Mouse (Mus musculus): ENCODE data around the gene Gpatch8. TPM values are rescaled to one million over a fixed set of nuclear protein-coding genes. Genes with fewer than 3 reads are reported as not detected.
"Not testable (repeated sequence)": the region's sequence is repeated elsewhere in the genome, so short reads cannot be mapped to it uniquely, and the experiment has no call there.

The Gpatch8 gene
- total RNA-seq, 2 experiments from 2014 or later: 51.4 to 54.4 TPM

DNA sequence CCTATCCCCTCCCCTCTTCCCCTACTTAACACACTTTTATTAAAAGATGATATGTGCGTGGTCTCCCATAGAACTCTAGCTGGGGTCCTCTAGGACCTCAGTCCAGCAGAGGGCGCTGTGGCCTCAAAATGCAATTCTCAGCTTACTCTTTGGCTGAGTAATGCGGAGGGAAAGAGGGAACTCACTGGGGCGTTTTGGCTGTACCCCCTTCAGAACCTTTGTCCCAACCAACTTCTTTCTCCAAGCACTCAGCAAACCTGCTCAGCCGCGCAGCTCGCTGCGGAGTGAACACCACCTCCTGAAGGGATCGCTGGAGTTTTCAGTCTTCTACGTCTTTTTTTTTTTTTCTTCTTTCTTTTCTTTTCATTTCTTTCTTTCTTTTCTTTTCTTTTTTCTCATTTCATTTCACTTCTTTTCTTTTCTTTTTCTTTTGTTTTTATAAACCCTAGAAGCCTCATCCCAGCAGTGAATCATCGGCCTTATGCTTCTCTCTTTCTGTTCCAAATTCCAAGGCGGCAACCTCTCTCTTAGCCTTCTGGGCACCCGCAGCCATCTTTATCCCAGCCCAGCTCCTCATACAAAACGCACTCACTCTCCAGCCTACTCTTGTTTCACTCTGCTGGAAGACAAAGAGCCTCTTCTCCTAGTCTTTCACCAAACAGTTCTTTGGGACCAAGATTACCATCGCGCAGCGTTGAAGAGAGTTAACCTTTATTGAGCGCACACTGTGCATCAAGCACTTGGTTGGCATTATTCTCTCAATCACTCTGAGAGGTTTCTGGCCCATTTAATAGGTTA is 16.9 kb upstream of the Gpatch8 start:
- peak; percentile 76 to 84 for DNase-seq (ENCODE audit: low spot score in 2 of 2)

DNA sequence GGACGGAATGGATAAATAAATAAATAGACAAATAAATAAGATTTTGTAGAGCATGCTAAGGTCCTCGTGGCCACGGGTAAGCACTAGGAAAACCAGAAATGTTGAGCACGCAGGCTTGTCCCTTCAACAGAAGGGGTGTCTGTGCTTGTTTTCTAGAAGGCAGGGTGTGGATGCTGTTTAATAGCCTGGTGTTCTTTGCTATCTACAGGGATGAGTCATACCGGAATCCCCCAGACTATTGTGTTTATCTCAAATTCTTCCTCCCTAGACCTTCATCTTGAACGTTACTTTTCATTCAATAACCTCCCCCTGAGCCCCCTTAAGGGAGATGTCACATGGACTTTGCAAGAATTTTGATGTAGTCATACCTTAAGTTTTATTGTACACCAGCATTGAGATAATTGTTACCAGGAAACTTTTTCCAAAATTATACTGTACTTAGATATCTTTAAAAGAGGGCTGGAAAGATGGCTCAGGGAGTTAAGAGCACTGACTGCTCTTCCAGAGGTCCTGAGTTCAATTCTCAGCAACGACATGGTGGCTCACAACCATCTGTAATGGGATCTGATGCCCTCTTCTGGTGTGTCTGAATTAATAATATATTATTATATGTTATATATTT is 12.7 kb upstream of the Gpatch8 start:
- DNase-seq (ENCODE audit: low spot score in 2 of 2): no peak

DNA sequence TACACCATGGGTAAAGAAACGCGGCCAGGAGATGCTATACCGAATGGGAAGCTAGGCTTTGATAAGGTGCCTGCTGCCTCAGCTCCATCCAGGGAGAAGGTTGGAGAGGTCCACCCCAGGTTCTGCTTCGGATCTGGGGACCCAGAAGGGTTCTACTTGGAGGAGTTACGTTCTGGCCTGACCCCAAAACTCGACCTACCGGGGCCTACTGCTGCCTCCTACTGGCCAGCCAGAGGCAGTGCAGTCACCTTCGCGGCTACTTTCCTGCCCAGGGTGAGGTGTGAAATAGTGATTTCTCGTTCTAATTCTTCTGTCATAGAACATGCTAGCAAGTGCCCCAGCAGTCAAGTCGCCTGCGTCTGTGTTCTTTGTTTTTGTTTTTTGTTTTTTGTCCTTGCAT is 12.0 kb upstream of the Gpatch8 start:
- no peak for DNase-seq (ENCODE audit: low spot score in 2 of 2)

DNA sequence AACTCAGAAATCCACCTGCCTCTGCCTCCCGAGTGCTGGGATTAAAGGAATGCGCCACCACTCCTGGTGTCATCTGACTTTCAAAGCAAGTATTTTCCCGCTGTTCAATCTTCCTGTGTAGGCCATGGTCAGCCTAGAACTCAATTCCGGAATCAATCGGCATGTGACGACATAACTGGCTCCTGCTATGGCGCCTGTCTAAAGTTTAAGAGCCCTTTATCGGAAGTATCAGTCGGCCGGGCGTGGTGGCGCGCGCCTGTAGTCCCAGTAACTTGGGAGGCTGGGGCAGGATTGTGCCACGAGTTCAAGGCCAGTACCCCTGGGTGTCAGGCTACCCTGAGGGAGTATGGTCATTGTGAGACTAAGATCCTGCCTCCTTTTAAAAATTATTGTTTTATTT is 11.5 kb upstream of the Gpatch8 start:
- DNase-seq (ENCODE audit: low spot score in 2 of 2): no peak

DNA sequence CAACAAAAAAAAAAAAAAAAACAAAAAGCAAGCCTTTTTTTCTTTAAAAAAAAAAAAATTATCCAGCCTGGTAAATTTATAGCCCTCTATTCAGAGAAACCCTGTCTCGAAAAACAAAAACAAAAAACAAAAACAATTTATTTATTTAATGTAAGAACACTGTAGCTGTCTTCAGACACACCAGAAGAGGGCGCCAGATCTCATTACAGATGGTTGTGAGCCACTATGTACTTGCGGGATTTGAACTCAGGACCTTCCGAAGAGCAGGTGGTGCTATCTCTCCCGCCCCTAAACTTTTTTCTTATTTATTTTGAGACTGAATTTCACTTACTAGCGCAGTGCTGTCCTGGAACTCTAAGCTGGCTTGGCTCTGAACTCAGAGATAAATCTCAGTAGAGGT is 11.0 kb upstream of the Gpatch8 start:
- no peak for DNase-seq (ENCODE audit: low spot score in 2 of 2)

DNA sequence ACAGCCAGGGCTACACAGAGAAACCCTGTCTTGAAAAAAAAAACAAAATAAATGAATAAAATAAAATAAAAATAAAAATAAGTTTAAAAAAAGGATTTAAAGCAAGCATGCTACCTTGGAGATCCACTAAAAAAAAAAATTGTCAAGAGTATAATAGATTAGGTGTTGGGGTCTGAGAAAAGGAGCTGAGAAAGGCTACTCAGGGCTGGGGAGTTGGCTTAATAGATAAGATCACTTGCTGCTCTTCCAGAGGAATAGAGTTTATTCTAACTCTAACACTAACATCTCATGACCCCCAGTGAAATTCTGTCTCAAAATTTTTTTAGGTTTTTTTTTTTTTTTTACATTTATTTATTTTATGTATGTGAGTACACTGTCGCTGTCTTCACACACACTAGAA is 10.1 kb upstream of the Gpatch8 start:
- DNase-seq (ENCODE audit: low spot score in 2 of 2): no peak

DNA sequence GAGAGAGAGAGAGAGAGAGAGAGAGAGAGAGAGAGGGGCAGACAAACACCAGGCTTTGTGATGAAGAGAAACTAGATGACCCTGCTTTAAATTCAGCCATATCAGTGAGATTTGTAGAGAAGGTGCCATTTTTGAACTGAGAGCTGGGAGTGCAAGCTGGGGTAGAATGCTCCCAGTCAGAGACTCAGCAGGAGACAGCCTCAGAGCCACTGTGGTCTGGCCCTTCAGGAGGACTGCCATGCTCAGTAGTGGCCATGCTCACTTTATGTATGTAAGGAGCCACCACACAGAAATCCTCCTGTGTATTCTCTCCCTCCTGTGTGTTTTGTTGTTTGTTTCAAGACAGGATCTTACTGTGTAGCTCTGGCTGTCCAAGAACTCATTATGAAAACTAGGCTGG is 9.5 kb upstream of the Gpatch8 start:
- DNase-seq (ENCODE audit: low spot score in 2 of 2): no peak

DNA sequence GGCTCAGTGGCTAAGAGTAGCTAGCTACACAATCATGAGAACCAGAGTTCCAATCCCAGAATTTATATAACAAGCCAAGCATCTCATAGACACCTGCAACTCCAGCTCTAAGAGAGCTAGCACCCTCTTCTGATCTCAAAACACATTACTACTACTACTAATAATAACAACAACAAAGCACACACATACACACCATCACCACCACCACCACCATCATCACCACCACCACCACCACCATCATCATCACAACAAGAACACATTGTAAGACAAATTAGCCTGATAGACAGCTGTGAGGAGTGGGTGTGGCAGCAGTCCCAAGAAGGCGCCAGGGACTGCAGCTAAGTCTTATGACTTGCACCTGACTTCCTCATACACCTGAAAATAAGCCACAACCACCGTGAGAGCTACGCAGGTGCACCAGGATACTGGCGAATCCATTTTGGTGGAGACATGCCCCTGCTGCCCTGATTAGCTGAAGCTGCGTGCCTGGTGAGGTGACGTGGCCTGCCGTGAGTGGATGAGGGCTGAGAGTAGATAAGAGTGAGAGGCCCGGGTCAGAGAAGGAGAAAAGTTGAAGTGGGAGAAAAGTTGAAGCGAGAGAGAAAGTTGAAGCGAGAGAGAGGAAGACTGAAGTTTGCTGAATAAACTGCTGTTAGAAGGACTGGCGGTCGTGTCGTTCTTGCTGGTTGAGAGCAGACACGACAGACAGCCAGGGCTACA is 8.9 kb upstream of the Gpatch8 start:
- DNase-seq (ENCODE audit: low spot score in 2 of 2): not testable (repeated sequence)

DNA sequence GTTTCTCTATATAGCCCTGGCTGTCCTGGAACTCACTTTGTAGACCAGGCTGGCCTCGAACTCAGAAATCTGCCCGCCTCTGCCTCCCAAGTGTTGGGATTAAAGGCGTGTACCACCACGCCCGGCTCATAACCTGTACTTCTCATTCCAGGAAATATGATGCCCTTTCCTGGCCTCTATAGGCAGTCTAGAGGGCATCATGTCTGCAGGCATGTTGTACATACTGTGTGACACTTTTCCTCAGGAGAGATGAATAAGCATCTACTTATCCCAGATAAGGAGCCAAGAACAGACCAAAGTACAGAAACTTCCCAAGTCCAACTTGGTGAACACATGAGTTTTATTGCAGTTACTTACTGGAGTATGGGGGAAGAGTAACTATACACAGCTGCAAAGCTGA is 2.5 kb upstream of the Gpatch8 start:
- DNase-seq (ENCODE audit: low spot score in 2 of 2): no peak

DNA sequence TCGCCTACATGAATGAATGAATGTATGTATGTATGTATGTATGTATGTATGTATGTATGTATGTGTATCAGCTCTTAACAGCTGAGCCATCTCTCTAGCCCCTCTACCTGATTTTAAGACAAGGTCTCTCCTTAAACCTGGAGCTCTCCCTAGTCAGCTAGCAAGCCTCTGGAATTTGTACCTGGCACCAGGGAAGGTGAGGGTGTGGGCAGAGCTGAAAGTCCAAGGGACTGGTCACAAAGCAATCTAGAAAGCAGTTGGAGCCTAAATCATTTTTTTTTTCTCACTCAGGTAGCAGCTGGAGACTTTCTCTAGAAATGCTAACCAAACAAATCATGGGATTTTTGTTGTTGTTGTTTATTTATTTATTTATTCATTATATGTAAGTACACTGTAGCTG is 1.2 kb upstream of the Gpatch8 start:
- DNase-seq (ENCODE audit: low spot score in 2 of 2): no peak

DNA sequence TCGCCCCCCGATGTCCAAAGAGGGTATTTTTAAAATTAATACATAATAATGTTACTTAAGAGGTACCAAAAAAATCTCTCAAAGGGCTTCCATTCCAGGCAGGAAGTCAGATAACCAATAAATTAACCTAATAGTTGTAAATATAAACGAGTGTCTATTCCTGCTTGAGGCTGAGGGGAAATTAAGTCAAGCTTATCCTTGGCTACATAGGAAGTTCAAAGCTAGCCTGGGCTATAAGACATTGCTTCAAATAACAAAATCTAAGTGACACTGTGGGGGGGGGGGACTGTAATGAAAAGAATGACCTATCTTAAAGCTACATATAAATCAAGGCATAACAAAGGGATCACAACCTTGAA is 503 bp upstream of the Gpatch8 start:
- DNase-seq (ENCODE audit: low spot score in 2 of 2): no peak

DNA sequence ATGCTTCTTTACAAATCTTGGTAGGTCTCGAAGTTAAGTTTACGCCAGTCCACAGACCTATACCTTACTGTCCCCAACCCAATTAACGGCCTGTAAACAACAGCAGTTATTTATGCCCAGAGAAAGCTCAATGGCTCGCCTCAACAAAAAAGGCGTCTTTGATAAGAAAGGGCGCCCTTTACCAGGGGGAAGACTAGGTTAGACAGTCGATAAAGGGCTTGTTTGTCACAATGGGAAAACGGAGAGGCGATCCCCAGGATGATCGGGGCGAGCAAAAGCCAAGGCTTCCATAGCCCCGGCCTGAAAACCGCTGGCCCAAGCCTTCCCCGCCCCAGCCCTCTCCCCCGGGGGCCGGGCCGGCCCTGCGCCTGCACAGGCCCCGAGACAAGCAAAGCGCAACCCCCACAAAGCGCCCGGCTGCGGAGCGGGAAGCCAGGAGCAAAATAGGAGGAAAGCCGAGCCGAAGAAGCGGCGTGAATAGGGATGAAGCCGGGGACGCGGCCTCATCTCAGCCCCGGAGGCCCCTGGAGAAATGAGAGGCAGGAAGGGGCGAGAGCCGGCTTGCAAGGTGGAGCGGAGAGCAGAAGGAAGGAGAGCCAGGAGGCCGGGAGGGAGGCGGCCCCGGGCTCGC is 677 bp downstream of the Gpatch8 start:
- DNase-seq (ENCODE audit: low spot score in 2 of 2): no peak

DNA sequence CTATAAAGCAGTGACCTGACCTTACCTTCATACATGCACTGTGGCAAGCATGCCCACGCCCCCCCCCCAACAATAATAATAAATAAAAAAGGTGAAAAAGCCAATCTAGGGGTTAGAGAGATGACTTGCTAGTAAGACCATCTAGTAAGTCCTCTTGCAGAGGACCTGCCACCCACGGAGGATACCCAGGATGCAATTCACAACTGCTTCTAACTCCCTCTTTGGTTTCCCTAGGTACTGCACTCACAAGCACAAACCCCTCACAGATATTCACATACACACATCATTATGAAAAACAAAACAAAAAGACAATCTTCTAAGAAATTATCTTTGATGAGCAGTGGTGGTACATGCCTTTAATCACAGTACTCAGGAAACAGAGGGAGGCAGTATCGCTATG is 4.1 kb downstream of the Gpatch8 start:
- DNase-seq (ENCODE audit: low spot score in 2 of 2): no peak

DNA sequence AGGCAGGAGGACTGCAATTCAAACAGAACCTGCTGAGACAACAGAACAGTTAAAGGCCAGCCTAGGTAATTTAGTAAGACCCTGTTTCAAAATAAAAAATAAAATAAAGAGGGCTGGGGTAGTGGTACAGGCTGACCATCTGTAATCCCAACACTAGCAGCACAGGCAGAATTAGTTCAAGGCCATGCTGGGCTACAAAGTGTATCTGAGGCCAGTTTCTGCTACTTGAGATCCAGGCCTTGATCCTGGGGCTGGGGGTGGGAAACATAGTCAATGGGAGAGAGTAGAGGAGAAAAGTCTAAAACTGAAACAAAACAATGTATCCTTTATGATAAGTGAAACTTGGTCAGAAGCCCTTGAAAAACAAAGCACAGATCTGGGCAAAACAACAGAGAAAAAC is 5.0 kb downstream of the Gpatch8 start:
- DNase-seq (ENCODE audit: low spot score in 2 of 2): no peak

DNA sequence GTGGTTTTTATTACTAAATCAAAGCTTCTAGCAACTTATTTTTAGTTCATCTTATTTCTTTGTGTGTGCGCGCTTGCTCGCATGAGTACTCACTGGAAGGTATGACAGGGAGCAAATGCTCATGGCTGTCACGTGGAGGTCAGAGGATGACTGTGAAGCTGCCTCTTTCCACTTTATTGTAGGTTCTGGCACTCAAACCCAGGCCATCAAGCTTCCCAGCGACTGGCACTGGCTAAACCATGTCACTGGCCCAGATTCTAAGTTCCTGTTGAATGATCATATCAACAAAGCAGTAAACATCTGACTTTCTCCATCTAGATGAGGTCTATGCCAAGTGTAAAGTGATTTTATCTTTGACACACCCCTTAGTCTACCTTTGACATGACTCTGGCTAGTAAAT is 14.7 kb downstream of the Gpatch8 start:
- no peak for DNase-seq (ENCODE audit: low spot score in 2 of 2)

DNA sequence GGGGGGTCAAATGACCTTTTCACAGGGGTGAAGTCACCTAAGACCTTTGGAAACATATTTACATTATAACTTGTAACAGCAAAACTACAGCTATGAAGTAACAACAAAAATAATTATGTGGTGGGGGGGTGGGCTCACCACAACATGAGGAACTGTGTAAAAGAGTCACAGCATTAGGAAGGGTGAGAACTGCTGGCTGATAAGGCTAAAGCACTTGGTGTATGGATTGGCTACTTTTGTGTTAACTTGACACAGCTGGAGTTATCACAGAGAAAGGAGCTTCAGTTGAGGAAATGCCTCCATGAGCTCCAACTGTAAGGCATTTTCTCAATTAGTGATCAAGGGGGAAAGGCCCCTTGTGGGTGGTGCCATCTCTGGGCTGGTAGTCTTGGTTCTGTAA is 15.9 kb downstream of the Gpatch8 start:
- DNase-seq (ENCODE audit: low spot score in 2 of 2): not testable (repeated sequence)

DNA sequence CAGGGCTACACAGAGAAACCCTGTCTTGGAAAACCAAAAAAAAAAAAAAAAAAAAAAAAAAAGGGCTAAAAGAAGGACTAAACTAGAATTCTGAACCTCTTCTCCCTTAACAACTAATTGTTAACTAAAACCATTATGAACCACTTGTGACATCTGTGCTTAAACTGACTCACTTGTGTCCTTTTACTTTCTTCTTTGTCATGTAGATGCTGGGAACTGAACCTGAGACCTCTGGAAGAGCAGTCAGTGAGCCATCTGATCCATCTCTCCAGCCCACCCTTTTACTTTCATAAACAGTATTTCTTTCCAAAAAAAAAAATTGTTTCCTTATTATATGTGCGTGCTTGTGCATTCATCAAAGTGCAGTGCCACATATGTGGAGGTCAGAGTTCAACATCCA is 16.5 kb downstream of the Gpatch8 start:
- no peak for DNase-seq (ENCODE audit: low spot score in 2 of 2)

DNA sequence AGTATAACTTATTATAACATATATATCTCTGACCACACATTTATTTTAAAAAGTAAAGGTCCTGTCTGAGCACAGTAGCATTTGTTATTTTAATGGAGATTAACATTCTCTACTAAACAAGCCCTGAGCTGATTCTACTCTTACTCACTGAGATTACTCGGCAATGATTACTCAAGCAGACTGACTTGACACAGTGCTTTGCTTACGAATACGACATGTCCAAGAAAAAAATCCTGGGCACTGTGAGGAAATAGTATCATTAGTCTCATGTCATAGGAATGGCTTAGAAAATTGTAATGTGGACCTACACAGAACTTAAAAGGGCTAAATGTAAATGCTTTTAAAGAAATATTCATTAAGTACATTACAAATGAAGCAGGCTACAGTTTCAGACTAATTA is 20.0 kb downstream of the Gpatch8 start:
- no peak for DNase-seq (ENCODE audit: low spot score in 2 of 2)

DNA sequence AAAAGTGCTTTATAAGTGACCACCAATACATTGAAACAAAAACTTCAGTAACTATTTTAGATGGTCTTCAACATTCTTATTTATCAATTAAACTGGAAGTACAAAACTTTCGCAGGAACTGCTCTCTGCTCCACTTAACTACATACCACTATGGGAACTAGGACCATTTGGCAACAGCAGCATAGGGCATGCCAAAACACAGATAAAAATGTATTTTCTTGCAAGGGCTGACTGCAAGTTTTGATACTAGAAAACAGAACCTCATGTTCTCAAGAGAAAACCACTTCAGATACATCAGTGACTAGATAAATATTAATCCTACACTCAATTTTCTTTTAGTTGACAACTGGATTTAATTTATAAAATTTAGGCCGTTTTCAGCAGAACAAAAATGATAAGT is 22.1 kb downstream of the Gpatch8 start:
- no peak for DNase-seq (ENCODE audit: low spot score in 2 of 2)

DNA sequence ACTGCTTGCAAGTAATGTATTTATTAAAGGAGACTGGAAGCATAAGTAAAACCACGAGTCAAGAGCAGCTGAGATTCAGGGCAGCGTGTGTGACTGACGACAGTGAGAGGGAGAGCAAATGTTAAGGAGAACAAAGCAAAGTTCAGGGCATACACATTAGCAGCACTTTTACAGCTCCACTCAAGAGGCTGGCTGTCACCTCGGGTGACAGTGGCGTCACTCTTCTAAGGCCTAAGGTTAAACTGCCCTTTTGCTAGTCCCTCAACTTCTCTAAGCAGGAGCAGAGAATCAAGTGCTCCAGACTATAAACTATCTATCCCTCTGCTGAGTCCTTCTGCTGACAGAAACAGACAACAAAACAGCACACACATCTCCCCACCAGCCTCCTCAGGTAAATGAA is 24.8 kb downstream of the Gpatch8 start:
- no peak for DNase-seq (ENCODE audit: low spot score in 2 of 2)

DNA sequence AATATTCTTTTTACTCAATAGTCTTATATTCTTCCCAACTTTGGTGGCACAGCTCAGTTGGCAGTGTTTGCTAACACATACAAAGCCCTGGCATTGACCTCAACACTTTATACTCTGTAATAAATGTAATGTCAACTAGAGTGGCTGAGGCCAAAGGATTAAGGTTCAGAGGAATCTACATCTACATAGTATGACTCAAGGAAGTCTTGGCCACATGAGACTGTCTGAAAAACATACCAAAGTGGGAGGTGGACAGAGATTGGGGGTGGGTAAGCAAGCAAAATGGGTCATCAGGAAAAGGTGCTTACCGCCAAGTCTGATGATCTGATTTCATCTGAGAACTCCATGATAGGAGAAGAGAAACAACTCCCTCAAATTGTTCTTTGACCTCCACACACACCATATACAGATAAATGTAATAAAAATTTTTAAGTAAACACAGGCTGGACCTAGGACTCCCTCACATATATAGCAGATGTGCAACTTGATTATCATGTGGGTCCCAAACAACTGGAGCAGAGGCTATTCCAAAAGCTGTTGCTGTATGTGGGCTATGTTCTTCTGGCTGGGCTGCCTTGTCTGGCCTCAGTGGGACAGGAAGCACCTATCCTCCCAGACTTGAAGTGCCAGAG is 41.3 kb downstream of the Gpatch8 start:
- no peak for DNase-seq (ENCODE audit: low spot score in 2 of 2)

DNA sequence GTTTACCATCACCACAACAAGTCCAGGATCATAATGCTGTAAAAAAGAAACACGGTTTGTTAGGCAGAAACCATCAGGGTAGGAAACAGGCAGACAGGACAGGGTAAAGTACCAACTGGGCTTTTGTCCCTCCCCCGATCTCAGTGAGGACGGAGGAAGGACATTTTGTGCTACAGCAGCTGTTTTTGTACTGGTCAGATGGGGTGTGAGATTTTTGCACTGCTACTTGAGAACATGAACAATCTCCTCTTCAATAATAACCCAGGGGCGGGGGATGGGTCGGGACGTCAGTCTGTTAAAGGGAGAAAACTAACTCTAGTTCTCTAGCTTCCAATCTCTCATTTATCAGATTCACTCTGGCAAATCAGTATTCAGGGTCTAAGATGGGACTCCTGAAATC is 46.0 kb downstream of the Gpatch8 start:
- peak in 1 of 2 experiments; percentile 33 for DNase-seq (ENCODE audit: low spot score in 2 of 2)
